ENCODE assay signal across 8 mouse cellular contexts in genomic region chr6:7845680-7846017, GRCm38 (mm10). TPM values are rescaled to one million over a fixed set of nuclear protein-coding genes. Genes with fewer than 3 reads are reported as not detected.
DNase-seq lines count a peak whose midpoint lies in the region; ATAC-seq and TF ChIP-seq lines count a peak whose summit lies in the region.

No protein-coding gene starts in this region.

- H3K27me3 ChIP-seq in hindbrain, postnatal 0 days (ENCODE audit: insufficient read depth, low read length), result no peaks in the 10 kb centered on the region
- no peaks in the 10 kb centered on the region for H3K27me3 ChIP-seq in midbrain, postnatal 0 days (ENCODE audit: insufficient read depth, low read length)
- H3K27me3 ChIP-seq in cerebellum, adult 2 months (ENCODE audit: control insufficient read depth, insufficient read depth, low read length), result no peaks in the 10 kb centered on the region

- ATAC-seq in hindbrain, postnatal 0 days, result no peak
- ATAC-seq in midbrain, postnatal 0 days (ENCODE audit: low FRiP score), result no peak

- TF ChIP-seq POLR2A in lung, adult 2 months (IDR thresholded peaks at IDR 0.05; ENCODE audit: borderline replicate concordance, extremely low read depth, low read depth, low read length), result no peak
- TF ChIP-seq POLR2A in cerebellum, adult 2 months (IDR thresholded peaks at IDR 0.05; ENCODE audit: borderline replicate concordance, insufficient read depth, low read length), result no peak

- peaks cover 15% of the 10 kb centered on the region for H3K4me1 ChIP-seq in lung, adult 2 months (ENCODE audit: control insufficient read depth, insufficient read depth, low read length)
- H3K4me1 ChIP-seq in brown adipose tissue, adult 24 weeks (ENCODE audit: control insufficient read depth, insufficient read depth, insufficient read length, low read length), result peaks cover 19% of the 10 kb centered on the region
- H3K4me1 ChIP-seq in hindbrain, postnatal 0 days (ENCODE audit: insufficient read depth, low read length), result peaks cover 8% of the 10 kb centered on the region; the same call in 1 of the 2 replicates
- H3K4me1 ChIP-seq in midbrain, postnatal 0 days (ENCODE audit: insufficient read depth, low read length), result peaks cover 8% of the 10 kb centered on the region
- H3K4me1 ChIP-seq in cerebellum, adult 2 months (ENCODE audit: control insufficient read depth, insufficient read depth, low read length), result no peaks in the 10 kb centered on the region

- no peak for TF ChIP-seq CTCF in lung, adult 2 months (IDR thresholded peaks at IDR 0.05; ENCODE audit: insufficient read depth, low read length)
- no peak for TF ChIP-seq CTCF in hindbrain, postnatal 0 days (IDR thresholded peaks at IDR 0.05; ENCODE audit: low read depth)
- TF ChIP-seq CTCF in midbrain, postnatal 0 days (IDR thresholded peaks at IDR 0.05), result no peak
- no peak for TF ChIP-seq CTCF in cerebellum, adult 2 months (IDR thresholded peaks at IDR 0.05; ENCODE audit: borderline replicate concordance, insufficient read depth, low read depth, low read length)

- H3K9me3 ChIP-seq in hindbrain, postnatal 0 days (ENCODE audit: low read length), result no peaks in the 10 kb centered on the region
- no peaks in the 10 kb centered on the region for H3K9me3 ChIP-seq in midbrain, postnatal 0 days (ENCODE audit: low read length)

- H3K9ac ChIP-seq in hindbrain, postnatal 0 days (replicated peaks; ENCODE audit: low read length), result no peak overlapping the region; the same call in 1 of the 2 replicates
- peak overlapping the region; percentile 91; the same call in 1 of the 2 replicates for H3K9ac ChIP-seq in midbrain, postnatal 0 days (replicated peaks; ENCODE audit: low read length, poor library complexity, severe bottlenecking)

- 3% methylated on average over 6 of the region's 6 CpGs for WGBS in lung, adult 2 months
- WGBS in hindbrain, postnatal 0 days, result 25% methylated on average over 6 of the region's 6 CpGs
- WGBS in midbrain, postnatal 0 days, result 20% methylated on average over 6 of the region's 6 CpGs
- WGBS in cerebellum, adult 2 months, result 41% methylated on average over 6 of the region's 6 CpGs

- peak overlapping the region; percentile 71 for H3K4me2 ChIP-seq in hindbrain, postnatal 0 days (ENCODE audit: low read depth, low read length)
- peak overlapping the region; percentile 64 for H3K4me2 ChIP-seq in midbrain, postnatal 0 days (ENCODE audit: low read depth, low read length, poor library complexity, severe bottlenecking)

- peak overlapping the region; percentile 81 for H3K4me3 ChIP-seq in lung, adult 2 months (replicated peaks; ENCODE audit: extremely low read depth, low read depth, low read length)
- H3K4me3 ChIP-seq in brown adipose tissue, adult 24 weeks (ENCODE audit: insufficient read depth, low read depth, low read length), result peak overlapping the region; percentile 48
- H3K4me3 ChIP-seq in hindbrain, postnatal 0 days (ENCODE audit: low read length), result peak overlapping the region; percentile 93
- H3K4me3 ChIP-seq in midbrain, postnatal 0 days (ENCODE audit: low read depth, low read length), result peak overlapping the region; percentile 86
- H3K4me3 ChIP-seq in cerebellum, adult 2 months (replicated peaks; ENCODE audit: insufficient read depth, low read depth, low read length), result no peak overlapping the region

- no peak for DNase-seq in lung, adult 2 months
- no peak for DNase-seq in lung, postnatal 14 days
- no peak for DNase-seq in hindbrain, postnatal 0 days (ENCODE audit: low spot score)
- DNase-seq in midbrain, postnatal 0 days (ENCODE audit: low spot score), result no peak
- no peak for DNase-seq in frontal cortex, postnatal 14 days (ENCODE audit: low spot score in 2 of 2)
- no peak for DNase-seq in cerebellum, adult 2 months
- DNase-seq in frontal cortex, postnatal 25 days (ENCODE audit: low spot score in 2 of 2), result no peak

- H3K27ac ChIP-seq in brown adipose tissue, adult 24 weeks (replicated peaks; ENCODE audit: low read depth, low read length), result no peak overlapping the region
- H3K27ac ChIP-seq in hindbrain, postnatal 0 days, result no peak overlapping the region
- H3K27ac ChIP-seq in midbrain, postnatal 0 days (ENCODE audit: low read depth, low read length), result no peak overlapping the region
- no peak overlapping the region for H3K27ac ChIP-seq in cerebellum, adult 2 months (ENCODE audit: insufficient read depth, low read length)

- H3K36me3 ChIP-seq in hindbrain, postnatal 0 days (ENCODE audit: insufficient read depth, low read length), result no peaks in the 10 kb centered on the region
- H3K36me3 ChIP-seq in midbrain, postnatal 0 days (ENCODE audit: insufficient read depth, low read length), result no peaks in the 10 kb centered on the region

RNA-seq across cellular contexts. Expression of gene C1galt1, which starts 1.0 kb away (rescaled TPM):
- polyA plus RNA-seq in lung, adult 2 months (2012; rRNA removed), result 3.8 and 5.6 TPM in 2 replicates
- 12.7 and 13.4 TPM in 2 replicates for polyA plus RNA-seq in brown adipose tissue, adult 24 weeks (2012; ENCODE audit: insufficient read depth, insufficient read length, missing spikeins)
- total RNA-seq in hindbrain, postnatal 0 days (2014; rRNA removed), result 14.3 and 14.8 TPM in 2 replicates
- 1.5 and 1.8 TPM in 2 replicates for polyA plus RNA-seq in hindbrain, postnatal 0 days (2015; fragmentation: Nextera tagmentation; extraction: Ambion mirVana)
- total RNA-seq in midbrain, postnatal 0 days (2014; rRNA removed), result 16.8 and 19.9 TPM in 2 replicates
- polyA plus RNA-seq in midbrain, postnatal 0 days (2015; fragmentation: Nextera tagmentation; extraction: Ambion mirVana), result 1.4 and 1.5 TPM in 2 replicates
- 4.9 and 5.1 TPM in 2 replicates for polyA plus RNA-seq in cerebellum, adult 2 months (2012; rRNA removed)
